Mouse (Mus musculus): ENCODE measurements around the gene Mea1.

DNA sequence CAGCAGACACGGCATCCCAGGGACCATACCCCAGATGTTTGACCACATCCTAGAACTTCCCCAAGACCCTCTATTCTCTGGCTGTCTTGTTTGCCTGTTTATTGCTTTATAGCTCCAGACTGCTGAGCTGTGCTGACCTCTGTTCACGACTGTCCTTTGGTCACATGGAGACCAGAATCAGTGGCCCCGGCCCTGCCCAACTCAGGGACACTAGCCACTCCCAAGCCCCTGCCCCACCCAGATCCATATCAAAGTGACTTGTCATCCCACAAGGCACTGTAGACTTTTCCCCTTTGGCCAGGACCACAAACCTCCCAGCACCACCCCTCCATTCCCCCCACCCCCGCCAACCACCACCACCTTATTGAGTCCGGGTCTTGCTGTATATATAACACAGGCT, 20.7 kb downstream of the Mea1 start:
- no peak for TF ChIP-seq GATA1 (IDR thresholded peaks at IDR 0.05; ENCODE audit: low read length)
- TF ChIP-seq TAL1 (IDR thresholded peaks at IDR 0.05; ENCODE audit: low read length) = no peak
